Mouse (Mus musculus) cerebellum, postnatal 36 days (tissue): ENCODE results near the gene Drc3.
"Not testable (repeated sequence)": the region's sequence is repeated elsewhere in the genome, so short reads cannot be mapped to it uniquely, and the experiment has no call there.

ENCODE experiments used
- DNase-seq, 2 experiments: peaks; one replicate each; pipeline ENCODE4 v3.0.0; 2021 to 2022; ENCODE audit warnings: mixed read lengths in 2 of 2

The Drc3 gene

GRCm38 (mm10) chr11:60397172-60397571 is 44.0 kb downstream of the Drc3 start:
- DNase-seq, result peak in 1 of 2 experiments; percentile 6

DNA sequence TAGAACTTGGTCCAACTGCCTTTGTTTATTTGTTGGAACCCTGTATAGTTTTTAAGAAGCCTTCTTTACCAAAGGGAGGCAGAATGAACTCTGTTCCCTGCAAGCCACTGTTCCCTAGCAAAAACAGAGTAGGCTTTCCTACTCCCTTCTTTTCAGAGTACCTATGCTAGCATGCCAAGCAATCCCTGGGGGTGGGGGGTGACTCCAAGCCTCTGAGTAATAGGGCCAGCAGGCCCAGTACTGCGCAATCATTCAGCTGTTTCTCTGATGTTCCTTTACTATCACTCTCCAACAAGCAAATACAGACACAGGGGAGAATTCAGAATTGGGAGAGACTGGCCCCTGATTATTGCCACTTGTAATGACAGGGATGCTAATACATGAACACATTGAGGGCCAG is 53.5 kb downstream of the Drc3 start:
- DNase-seq, result no peak

GRCm38 (mm10) chr11:60412173-60412572 is 59.0 kb downstream of the Drc3 start:
- DNase-seq, result peak; percentile 52 to 78

- DNase-seq, result no peak
These were observed 59.8 kb downstream of the Drc3 start for GRCm38 (mm10) chr11:60412921-60413320.

- no peak for DNase-seq
These were observed 63.4 kb downstream of the Drc3 start for GRCm38 (mm10) chr11:60416590-60416962.

DNA sequence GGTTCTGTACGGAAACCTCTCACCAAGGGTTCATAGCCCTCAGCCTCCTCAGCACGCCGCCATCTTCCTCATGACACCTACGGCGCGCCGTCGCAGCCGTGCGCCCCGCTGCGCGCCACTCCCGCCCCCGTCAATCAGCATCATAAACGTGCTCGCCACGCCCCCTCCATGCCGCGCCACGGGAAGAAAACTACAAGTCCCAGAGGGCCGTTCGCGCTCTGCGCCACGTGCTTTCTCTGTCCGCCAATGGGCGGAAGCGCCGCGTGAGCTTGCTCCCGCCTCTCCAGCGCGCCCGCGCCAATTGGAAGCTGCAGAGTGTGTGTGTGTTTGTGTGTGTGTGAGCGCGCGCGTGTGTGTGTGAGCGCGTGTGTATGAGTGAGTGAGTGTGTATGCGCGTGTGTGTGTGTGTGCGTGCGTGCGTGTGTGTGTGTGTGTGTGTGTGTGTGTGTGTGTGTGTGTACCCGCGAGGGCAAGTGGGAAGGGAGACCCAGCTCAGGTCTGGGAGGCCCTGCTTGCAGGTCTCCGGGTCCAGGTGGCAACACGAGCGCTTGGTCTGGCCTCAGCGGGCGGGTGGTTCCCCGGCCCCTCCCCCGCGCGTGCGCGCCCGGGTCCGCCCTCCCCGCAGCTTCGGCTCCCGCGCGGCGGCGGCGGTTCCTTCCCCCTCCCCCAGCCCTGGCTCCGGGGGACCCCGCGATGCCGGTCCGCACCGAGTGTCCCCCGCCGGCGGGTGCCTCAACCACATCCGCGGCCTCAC is 64.0 kb downstream of the Drc3 start, which contains the start of gene Gid4:
Gene Gid4 (plus strand): TSS at position 183 of the 754 bp plus-strand sequence.
- peak; percentile 99 for DNase-seq

- DNase-seq, result no peak
These were observed 64.8 kb downstream of the Drc3 start, which contains the start of gene Atpaf2 for GRCm38 (mm10) chr11:60417717-60418472. TSS of gene Atpaf2 (minus strand) at chr11:60418457.

DNA sequence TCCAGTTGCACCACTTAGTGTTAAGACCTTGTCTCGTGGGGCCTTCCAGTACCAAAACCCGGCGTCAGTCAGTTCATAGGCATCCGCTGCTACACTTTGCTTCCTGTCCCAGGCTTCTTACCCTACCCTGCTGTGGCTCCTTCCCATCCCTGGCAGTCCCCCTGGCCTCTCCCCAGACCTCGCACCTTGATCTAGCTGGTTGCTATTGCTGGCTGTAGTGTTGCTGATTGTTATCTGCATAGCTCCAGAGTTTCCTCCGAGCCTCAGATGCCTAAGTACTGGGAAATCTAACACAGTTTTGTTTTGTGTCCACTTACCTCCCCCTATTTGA is 65.3 kb downstream of the Drc3 start:
- DNase-seq, result no peak

- no peak for DNase-seq
These were observed 69.0 kb downstream of the Drc3 start for GRCm38 (mm10) chr11:60422046-60422668.

DNA sequence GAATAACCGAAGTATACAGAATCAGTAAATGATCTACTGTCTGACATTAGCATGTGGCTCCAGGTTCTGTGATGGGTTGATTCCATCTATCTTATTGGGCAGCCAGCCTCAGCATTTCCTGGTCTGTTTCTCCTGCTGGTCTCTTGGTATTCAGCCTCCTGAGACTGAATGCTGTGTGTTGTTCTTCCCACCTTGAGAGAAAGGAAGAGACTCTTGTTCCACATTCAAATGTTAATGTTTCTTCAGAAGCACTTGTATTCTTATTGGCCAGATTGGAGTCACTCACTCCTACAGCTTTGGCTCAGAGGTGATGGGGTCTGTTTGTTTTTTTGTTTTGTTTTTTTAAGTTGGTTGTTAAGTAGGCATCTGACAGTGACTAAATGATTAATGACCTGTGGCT is 69.9 kb downstream of the Drc3 start:
- DNase-seq, result no peak

- no peak for DNase-seq
These were observed 73.3 kb downstream of the Drc3 start for GRCm38 (mm10) chr11:60426417-60426816.

DNA sequence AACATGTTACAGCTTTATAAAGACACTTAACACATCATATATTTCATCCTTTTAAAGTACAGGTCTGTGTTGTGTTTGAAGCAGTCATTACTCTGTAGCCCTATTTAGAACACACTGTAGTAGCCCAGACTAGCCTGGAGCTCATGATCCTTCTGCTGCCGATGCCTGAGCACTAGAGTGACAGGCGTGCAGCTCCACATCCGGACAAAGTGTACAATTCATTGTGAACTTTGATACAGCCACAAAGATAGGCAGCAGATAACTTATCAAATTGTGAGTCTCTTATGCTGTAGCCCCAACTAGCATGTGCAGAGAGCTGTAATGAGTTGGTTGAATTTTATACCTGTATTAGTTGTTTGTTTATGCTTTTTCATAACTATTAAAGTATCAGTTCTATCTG is 74.5 kb downstream of the Drc3 start:
- DNase-seq, result no peak

DNA sequence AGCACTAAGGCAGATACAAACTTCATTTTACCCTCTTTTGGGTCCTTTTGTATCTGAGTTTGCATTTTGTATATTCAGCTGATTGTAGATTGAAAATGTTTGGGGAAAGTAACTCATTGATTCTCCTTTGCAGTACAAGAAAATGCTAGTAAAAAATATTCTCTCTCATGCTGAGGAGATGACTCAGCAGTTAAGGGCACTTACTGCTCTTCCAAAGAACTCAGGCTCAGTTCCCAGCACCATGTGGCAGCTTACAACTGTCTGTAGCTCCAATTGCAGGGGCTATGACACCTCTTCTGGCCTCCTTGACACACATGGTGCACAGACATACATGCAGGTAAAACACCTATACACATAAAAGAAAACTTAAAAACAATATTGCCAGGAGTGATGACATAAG is 80.4 kb downstream of the Drc3 start:
- no peak for DNase-seq

DNA sequence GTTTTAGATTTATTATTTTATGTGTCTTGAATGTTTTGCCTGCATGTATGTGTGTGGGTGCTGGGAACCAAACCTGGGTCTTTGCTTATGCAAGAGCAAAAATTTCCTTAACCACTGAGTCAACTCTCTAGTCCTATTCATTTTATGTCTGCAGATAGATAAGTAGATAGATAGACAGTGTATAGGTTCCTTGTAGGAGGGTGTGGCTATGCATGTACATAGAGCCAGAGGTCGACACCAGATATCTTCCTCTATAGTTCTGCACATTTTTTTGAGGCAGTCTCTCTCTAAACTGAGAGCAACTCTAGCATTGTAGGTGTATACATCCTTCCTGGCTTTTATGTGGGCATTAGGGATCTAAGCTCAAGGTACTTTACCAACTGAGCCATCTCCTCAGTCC is 82.0 kb downstream of the Drc3 start:
- no peak for DNase-seq

- DNase-seq, result no peak
These were observed 83.5 kb downstream of the Drc3 start for GRCm38 (mm10) chr11:60436618-60437017.

- DNase-seq, result not testable (repeated sequence)
These were observed 86.5 kb downstream of the Drc3 start for GRCm38 (mm10) chr11:60439621-60440020.

- no peak for DNase-seq
These were observed 87.0 kb downstream of the Drc3 start for GRCm38 (mm10) chr11:60440176-60440575.

GRCm38 (mm10) chr11:60442896-60443295 is 89.8 kb downstream of the Drc3 start:
- no peak for DNase-seq
